Mouse (Mus musculus): ENCODE data around the gene Serinc3. TPM values are rescaled to one million over a fixed set of nuclear protein-coding genes. Genes with fewer than 3 reads are reported as not detected.
A peak's percentile ranks its signal among the peaks of the same experiment; 100 is the strongest.

The Serinc3 gene
- total RNA-seq (2012; rRNA removed) (345 and 358 TPM in 2 replicates), total RNA-seq (2014; rRNA removed) (411 and 467 TPM in 2 replicates), polyA plus RNA-seq (2012; ENCODE audit: insufficient read length, low read depth) (493 and 611 TPM in 2 replicates)

- peak within 1 kb of the TSS; percentile 98 for H3K27ac ChIP-seq (ENCODE audit: insufficient read depth, low read depth)
- TF ChIP-seq ZNF384 (IDR thresholded peaks at IDR 0.05; ENCODE audit: low read depth, low read length) = peak; percentile 53
- peak; percentile 21; the same call in 1 of the 2 replicates for TF ChIP-seq BHLHE40 (IDR thresholded peaks at IDR 0.05; ENCODE audit: low read depth, low read length)
- peak; percentile 57 for TF ChIP-seq NRF1 (IDR thresholded peaks at IDR 0.05; ENCODE audit: low read depth, low read length)
- peak; percentile 85 for TF ChIP-seq UBTF (IDR thresholded peaks at IDR 0.05; ENCODE audit: low read depth, low read length)
- TF ChIP-seq ETS1 (conservative IDR thresholded peaks at IDR 0.05; ENCODE audit: low read depth, low read length) = peak; percentile 63; the same call in 1 of the 2 replicates
- no peak for TF ChIP-seq RCOR1 (conservative IDR thresholded peaks at IDR 0.05; ENCODE audit: low read depth, low read length)
- TF ChIP-seq SMC3 (IDR thresholded peaks at IDR 0.05; ENCODE audit: low read depth, low read length) = peak; percentile 57
- 0 out of 2 replicates have a peak, but pooled peaks have one; percentile 43 for TF ChIP-seq JUND (conservative IDR thresholded peaks at IDR 0.05; ENCODE audit: low read depth, low read length)
- no peak for TF ChIP-seq PAX5 (IDR thresholded peaks at IDR 0.05; ENCODE audit: low read length)
- peak; percentile 78 for TF ChIP-seq MEF2A (IDR thresholded peaks at IDR 0.05; ENCODE audit: borderline replicate concordance, low read depth, low read length)
- TF ChIP-seq EP300 (IDR thresholded peaks at IDR 0.05; ENCODE audit: low read length) = peak; percentile 21; the same call in 1 of the 2 replicates
- peak; percentile 90 for TF ChIP-seq MAZ (IDR thresholded peaks at IDR 0.05; ENCODE audit: low read depth, low read length)
- peak; percentile 91 for TF ChIP-seq SIN3A (IDR thresholded peaks at IDR 0.05; ENCODE audit: low read length)
- peak; percentile 95 for TF ChIP-seq TBP (conservative IDR thresholded peaks at IDR 0.05; ENCODE audit: low read depth, low read length)
- peak; percentile 95; the same call in 1 of the 2 replicates for TF ChIP-seq CHD1 (IDR thresholded peaks at IDR 0.05; ENCODE audit: low read depth, low read length)
- TF ChIP-seq ZC3H11A (IDR thresholded peaks at IDR 0.05; ENCODE audit: low read depth, low read length) = no peak
- peak; percentile 80 for TF ChIP-seq HCFC1 (IDR thresholded peaks at IDR 0.05; ENCODE audit: low read depth, low read length)
- peak; percentile 7; the same call in 1 of the 2 replicates for TF ChIP-seq GABPA (IDR thresholded peaks at IDR 0.05; ENCODE audit: insufficient replicate concordance, low read depth, low read length)
- TF ChIP-seq USF1 (IDR thresholded peaks at IDR 0.05; ENCODE audit: low read depth, low read length) = no peak
- peak; percentile 98 for TF ChIP-seq POLR2A (IDR thresholded peaks at IDR 0.05; ENCODE audit: low read depth, low read length)
- no peak for TF ChIP-seq ZKSCAN1 (IDR thresholded peaks at IDR 0.05; ENCODE audit: borderline replicate concordance, low read depth, low read length)
- TF ChIP-seq CTCF (conservative IDR thresholded peaks at IDR 0.05 in 1 of 2, IDR thresholded peaks at IDR 0.05 in 1 of 2; ENCODE audit: low read depth in 2 of 2, low read length in 2 of 2) = peak in 1 of 2 experiments; percentile 66; a peak in 2 of 4 replicates
- no peak for TF ChIP-seq USF2 (conservative IDR thresholded peaks at IDR 0.05; ENCODE audit: low read depth, low read length)
- peak; percentile 85; the same call in 1 of the 2 replicates for TF ChIP-seq MYC (IDR thresholded peaks at IDR 0.05; ENCODE audit: low read depth, low read length)
- peak; percentile 68 for TF ChIP-seq RAD21 (IDR thresholded peaks at IDR 0.05; ENCODE audit: low read depth, low read length)
- TF ChIP-seq KAT2A (IDR thresholded peaks at IDR 0.05; ENCODE audit: insufficient replicate concordance, low read length) = peak; percentile 70; the same call in 1 of the 2 replicates
- peak; percentile 84 for TF ChIP-seq MAX (IDR thresholded peaks at IDR 0.05; ENCODE audit: low read length)
- peak; percentile 99 for TF ChIP-seq ZMIZ1 (IDR thresholded peaks at IDR 0.05; ENCODE audit: low read depth, low read length)
- peak; percentile 54; the same call in 1 of the 2 replicates for TF ChIP-seq MAFK (IDR thresholded peaks at IDR 0.05; ENCODE audit: insufficient replicate concordance, low read length)
- peak; percentile 79 for TF ChIP-seq MXI1 (IDR thresholded peaks at IDR 0.05; ENCODE audit: low read depth, low read length)
- TF ChIP-seq TCF12 (IDR thresholded peaks at IDR 0.05; ENCODE audit: low read depth, low read length) = peak; percentile 98
- peak; percentile 59; the same call in 1 of the 2 replicates for TF ChIP-seq CHD2 (IDR thresholded peaks at IDR 0.05; ENCODE audit: low read length)
- TF ChIP-seq POLR2AphosphoS2 (IDR thresholded peaks at IDR 0.05; ENCODE audit: low read depth, low read length) = peak; percentile 92
- peak; percentile 73 for TF ChIP-seq IRF4 (IDR thresholded peaks at IDR 0.05; ENCODE audit: low read depth, low read length)
- TF ChIP-seq NELFE (IDR thresholded peaks at IDR 0.05; ENCODE audit: low read depth, low read length) = peak; percentile 98
- TF ChIP-seq JUN (IDR thresholded peaks at IDR 0.05; ENCODE audit: insufficient read depth, low read depth, low read length) = no peak
- TF ChIP-seq ELF1 (IDR thresholded peaks at IDR 0.05; ENCODE audit: low read depth, low read length) = peak; percentile 88
These were observed at the start of gene Serinc3 for GRCm38 (mm10) chr2:163644575-163645385. TSS of gene Serinc3 (minus strand) at chr2:163645131.

More at GRCm38 (mm10) chr2:163644575-163645385, at the start of gene Serinc3:
- Histone ChIP-seq H3K4me3 (replicated peaks in 1 of 3; ENCODE audit: low read depth in 2 of 3, low read length in 2 of 3, poor library complexity in 1 of 3) (peak within 1 kb of the TSS; percentile 71 to 77 (median 75)), H3K4me1 (ENCODE audit: control insufficient read depth in 1 of 2, insufficient read depth in 2 of 2) (peaks cover 3 to 31% of the 10 kb centered on the region in 2 experiments), H3K79me2 (replicated peaks; ENCODE audit: control insufficient read depth, extremely low read depth, insufficient read depth, poor library complexity, severe bottlenecking) (peaks cover 45% of the 10 kb centered on the region), H3K4me2 (ENCODE audit: insufficient read depth, low read depth, poor library complexity, severe bottlenecking) (peak within 1 kb of the TSS; percentile 92), H3K9me3 (replicated peaks; ENCODE audit: low read length) (no peaks in the 10 kb centered on the region), H3K27me3 (replicated peaks) (no peaks in the 10 kb centered on the region), H3K9ac (ENCODE audit: insufficient read depth, low read depth) (peak within 1 kb of the TSS; percentile 97), H3K36me3 (replicated peaks in 1 of 2; ENCODE audit: control insufficient read depth in 1 of 2, insufficient read depth in 1 of 2, low read length in 1 of 2) (peaks cover 14 to 19% of the 10 kb centered on the region in 2 experiments)
- in situ Hi-C loops (cut with MboI; ENCODE audit: low pct_ligation_motif_present, low pct_unique_long_range_greater_than_20kb, low sequenced_read_pairs) (loop anchor here (5.0 kb wide), 1 partner anchor 73 kb away; no protein-coding TSS in a partner anchor), dilution Hi-C loops (cut with MboI; ENCODE audit: extremely low pct_ligation_motif_present, extremely low pct_unique_long_range_greater_than_20kb, low sequenced_read_pairs) (no loop called here)
- DNase-seq (ENCODE audit: extremely low read depth) = peak; percentile 98

Data from CH12.LX (cell line).